Mouse (Mus musculus): ENCODE measurements around the gene Nyx. TPM values are rescaled to one million over a fixed set of nuclear protein-coding genes. Genes with fewer than 3 reads are reported as not detected.

Gene Nyx
- polyA plus RNA-seq, 1 experiment from 2014 or later: 0.03 TPM

DNA sequence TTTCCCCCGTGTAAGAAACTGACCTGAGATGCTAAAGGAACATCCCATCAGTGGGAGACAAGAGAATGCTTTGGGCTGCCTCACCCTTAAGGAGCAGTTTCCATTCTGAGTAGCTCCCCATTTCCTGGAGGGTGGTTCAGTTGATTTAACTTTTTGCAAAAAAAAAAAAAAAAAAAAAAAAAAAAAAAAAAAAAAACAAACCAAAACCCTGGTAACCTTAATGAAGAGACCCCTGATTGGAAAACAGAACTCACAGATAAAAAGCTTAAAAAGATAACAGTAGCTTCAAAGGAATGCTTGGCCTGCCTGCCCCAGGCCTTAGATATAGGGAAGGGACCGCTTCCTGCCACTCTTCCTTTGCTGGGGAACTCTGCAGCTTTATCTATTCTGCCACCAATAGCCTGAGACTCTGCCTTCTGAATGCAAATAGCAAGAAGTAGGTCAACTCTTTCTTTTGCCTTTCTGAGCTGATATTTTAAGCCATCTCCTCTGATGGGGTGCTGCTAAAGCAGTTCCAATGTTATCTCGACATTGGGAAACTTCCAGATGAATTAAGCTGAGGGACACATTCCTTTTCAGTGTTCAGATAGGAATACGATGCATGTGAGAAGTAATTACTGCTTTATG, 53.0 kb downstream of the Nyx start:
- ATAC-seq (replicated peaks; ENCODE audit: low FRiP score, low read depth): no peak
- no peaks in the 10 kb centered on the region for H3K36me3 ChIP-seq (ENCODE audit: insufficient read depth, low read length)
- TF ChIP-seq CTCF (IDR thresholded peaks at IDR 0.05; ENCODE audit: low read depth): no peak
- 79% methylated on average over 4 of the region's 4 CpGs for WGBS
- H3K4me2 ChIP-seq (ENCODE audit: low read length): no peak overlapping the region
- no peaks in the 10 kb centered on the region for H3K4me1 ChIP-seq (replicated peaks; ENCODE audit: insufficient read depth, low read length)
- no peak overlapping the region for H3K4me3 ChIP-seq (replicated peaks; ENCODE audit: low read depth, low read length)
- H3K27me3 ChIP-seq (ENCODE audit: insufficient read depth, low read length): no peaks in the 10 kb centered on the region
- DNase-seq (ENCODE audit: low spot score): no peak
- H3K9me3 ChIP-seq (replicated peaks; ENCODE audit: low read length): no peaks in the 10 kb centered on the region
- H3K27ac ChIP-seq: no peak overlapping the region
- no peak overlapping the region for H3K9ac ChIP-seq (ENCODE audit: low read depth, low read length)

DNA sequence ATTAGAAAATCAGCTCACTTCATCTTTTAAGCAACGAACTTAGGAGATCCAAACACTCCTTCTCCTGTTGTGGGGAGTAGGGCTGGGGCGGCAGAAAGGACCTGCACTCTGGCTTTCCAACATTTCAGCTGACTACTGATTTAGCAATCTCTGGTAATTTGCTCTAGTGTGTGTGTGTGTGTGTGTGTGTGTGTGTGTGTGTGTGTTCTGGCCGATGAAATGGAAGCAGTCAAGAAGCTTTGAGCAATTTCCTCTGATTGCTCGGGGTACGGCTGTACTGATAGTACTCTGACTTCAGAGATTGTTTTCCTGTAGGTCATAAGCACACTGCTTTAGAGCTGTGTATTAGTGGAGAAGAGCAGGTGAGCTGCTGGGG, 53.5 kb downstream of the Nyx start:
- Histone ChIP-seq H3K9ac (ENCODE audit: low read depth, low read length) (no peak overlapping the region), H3K27ac (no peak overlapping the region), H3K9me3 (replicated peaks; ENCODE audit: low read length) (no peaks in the 10 kb centered on the region), H3K4me2 (ENCODE audit: low read length) (no peak overlapping the region), H3K27me3 (ENCODE audit: insufficient read depth, low read length) (no peaks in the 10 kb centered on the region), H3K4me1 (replicated peaks; ENCODE audit: insufficient read depth, low read length) (no peaks in the 10 kb centered on the region), H3K4me3 (replicated peaks; ENCODE audit: low read depth, low read length) (no peak overlapping the region), H3K36me3 (ENCODE audit: insufficient read depth, low read length) (no peaks in the 10 kb centered on the region)
- WGBS: 85% methylated on average over 5 of the region's 5 CpGs
- ATAC-seq (replicated peaks; ENCODE audit: low FRiP score, low read depth): no peak
- DNase-seq (ENCODE audit: low spot score): no peak
- TF ChIP-seq CTCF (IDR thresholded peaks at IDR 0.05; ENCODE audit: low read depth): no peak

DNA sequence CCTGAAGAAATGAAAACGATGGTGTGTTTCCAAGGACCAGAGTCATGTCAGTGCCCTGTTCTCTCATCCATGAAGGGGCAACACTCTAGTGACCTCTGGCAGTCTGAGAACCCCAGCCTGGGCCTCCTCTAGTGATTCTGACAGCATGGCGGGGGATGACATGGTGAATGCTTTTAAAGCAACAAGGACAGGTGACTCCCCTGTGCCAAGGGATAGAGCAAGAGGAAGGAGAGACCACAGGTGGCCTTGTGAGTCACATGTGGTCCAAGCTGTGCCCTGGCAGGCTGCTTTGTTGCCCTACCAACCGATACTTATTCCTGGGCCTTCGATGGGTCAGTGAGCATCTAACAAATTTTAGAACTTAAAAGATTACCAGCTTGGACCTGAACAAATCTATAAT, 54.7 kb downstream of the Nyx start:
- no peaks in the 10 kb centered on the region for H3K9me3 ChIP-seq (replicated peaks; ENCODE audit: low read length)

DNA sequence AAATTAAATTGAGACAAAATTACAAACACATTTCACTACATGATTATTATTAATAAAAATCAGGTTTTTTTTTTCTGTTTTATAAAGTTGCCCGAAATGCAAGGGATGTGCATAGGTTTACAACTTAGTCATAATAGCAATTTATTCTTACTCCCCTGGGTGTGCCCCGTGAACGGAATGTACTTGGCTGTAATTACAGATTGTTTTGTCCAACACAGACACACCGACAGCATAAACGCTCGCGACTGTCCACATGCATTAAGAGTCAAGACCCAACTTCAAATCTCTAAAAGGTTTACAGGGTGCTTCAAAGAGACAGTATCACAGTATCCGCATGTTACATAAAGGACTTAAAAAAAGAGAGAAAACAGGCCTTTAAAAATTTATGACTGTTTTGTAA, 55.4 kb downstream of the Nyx start:
- DNase-seq (ENCODE audit: low spot score) (no peak), ATAC-seq (replicated peaks; ENCODE audit: low FRiP score, low read depth) (no peak)
- no peaks in the 10 kb centered on the region for H3K9me3 ChIP-seq (replicated peaks; ENCODE audit: low read length)
- no peaks in the 10 kb centered on the region for H3K4me1 ChIP-seq (replicated peaks; ENCODE audit: insufficient read depth, low read length)
- no peak overlapping the region for H3K4me3 ChIP-seq (replicated peaks; ENCODE audit: low read depth, low read length)
- no peaks in the 10 kb centered on the region for H3K27me3 ChIP-seq (ENCODE audit: insufficient read depth, low read length)
- H3K9ac ChIP-seq (ENCODE audit: low read depth, low read length): no peak overlapping the region
- WGBS: 85% methylated on average over 8 of the region's 8 CpGs
- no peaks in the 10 kb centered on the region for H3K36me3 ChIP-seq (ENCODE audit: insufficient read depth, low read length)
- H3K27ac ChIP-seq: no peak overlapping the region
- TF ChIP-seq CTCF (IDR thresholded peaks at IDR 0.05; ENCODE audit: low read depth): no peak
- H3K4me2 ChIP-seq (ENCODE audit: low read length): no peak overlapping the region

More for the DNA sequence above, 54.7 kb downstream of the Nyx start:
- WGBS: 72% methylated on average over 4 of the region's 4 CpGs
- H3K4me2 ChIP-seq (ENCODE audit: low read length): no peak overlapping the region
- no peak overlapping the region for H3K4me3 ChIP-seq (replicated peaks; ENCODE audit: low read depth, low read length)
- no peak for TF ChIP-seq CTCF (IDR thresholded peaks at IDR 0.05; ENCODE audit: low read depth)
- H3K27me3 ChIP-seq (ENCODE audit: insufficient read depth, low read length): no peaks in the 10 kb centered on the region
- ATAC-seq (replicated peaks; ENCODE audit: low FRiP score, low read depth) (no peak), DNase-seq (ENCODE audit: low spot score) (no peak)
- H3K9ac ChIP-seq (ENCODE audit: low read depth, low read length): no peak overlapping the region
- H3K36me3 ChIP-seq (ENCODE audit: insufficient read depth, low read length): no peaks in the 10 kb centered on the region
- no peak overlapping the region for H3K27ac ChIP-seq
- no peaks in the 10 kb centered on the region for H3K4me1 ChIP-seq (replicated peaks; ENCODE audit: insufficient read depth, low read length)

Other genes starting within 250 kb of the Nyx start
- gene Ddx3x, start 185.1 kb upstream of the Nyx start, polyA plus RNA-seq (2015; fragmentation: Nextera tagmentation; extraction: Ambion mirVana): 102 and 104 TPM in 2 replicates
- 1.6 and 1.9 TPM in 2 replicates for gene Gpr34, start 166.0 kb downstream of the Nyx start, polyA plus RNA-seq (2015; fragmentation: Nextera tagmentation; extraction: Ambion mirVana)
- gene Gpr82, start 195.3 kb downstream of the Nyx start, polyA plus RNA-seq (2015; fragmentation: Nextera tagmentation; extraction: Ambion mirVana): 0.11 and 0.29 TPM in 2 replicates

All from kidney, postnatal 0 days (tissue).